Mouse (Mus musculus) G1E-ER4 (cell line): Measurements from ENCODE around the gene Tank. TPM values are rescaled to one million over a fixed set of nuclear protein-coding genes. Genes with fewer than 3 reads are reported as not detected.

ENCODE experiments used
- GATA1 ChIP-seq: IDR thresholded peaks from one replicate; pipeline ENCODE4 v1.8.0; 2012; ENCODE audit warnings: low read length, inconsistent platforms
- polyA plus RNA-seq: library from polyadenylated mRNA; stranded (reverse); fragments of >175 nt; gene quantifications from 2 replicates; pipeline ENCODE4 v1.2.3, GENCODE M21; 2012

Gene Tank
- polyA plus RNA-seq, result 3.6 and 3.8 TPM in 2 replicates

DNA sequence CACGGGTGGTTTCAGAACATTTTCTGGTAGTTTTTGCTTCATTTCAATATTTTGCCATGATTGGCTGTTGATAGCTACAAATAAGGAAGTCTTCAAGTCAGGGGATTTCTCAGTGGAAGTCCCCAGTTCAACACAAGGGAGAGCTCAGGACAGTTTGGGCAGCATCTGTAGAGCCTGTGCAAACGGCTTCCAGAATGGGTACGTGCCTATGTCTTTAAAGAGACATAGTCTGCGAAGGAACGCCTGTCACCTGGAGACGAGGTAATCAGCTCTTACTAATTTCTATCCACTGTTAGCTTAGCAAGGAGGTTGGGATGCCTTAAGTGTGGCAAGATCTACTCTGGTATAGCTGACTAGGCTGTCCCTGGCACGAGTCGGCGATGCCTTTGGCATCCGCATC is at the start of gene Tank:
Gene Tank, plus strand, starts transcription at position 153 of the 400 bp plus-strand sequence.
- no peak for TF ChIP-seq GATA1

DNA sequence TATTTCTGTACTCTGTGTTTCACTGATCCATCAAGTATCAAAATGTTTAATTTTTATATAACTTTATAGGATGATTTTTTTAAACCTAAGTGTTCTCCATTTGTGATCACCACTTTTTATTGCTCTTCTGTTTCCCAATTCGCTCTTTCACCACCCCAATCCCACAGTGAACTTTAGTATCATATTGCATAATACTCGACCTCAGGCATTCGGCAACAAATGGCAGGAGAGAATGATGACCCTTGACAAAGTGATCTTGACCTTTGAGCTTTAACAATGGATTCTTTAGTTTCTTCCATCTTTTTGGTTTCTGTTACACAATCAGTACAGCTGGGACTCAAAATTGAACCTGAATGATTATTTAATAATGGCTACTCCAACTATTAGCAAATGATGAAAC is 46.1 kb upstream of the Tank start:
- no peak for TF ChIP-seq GATA1

DNA sequence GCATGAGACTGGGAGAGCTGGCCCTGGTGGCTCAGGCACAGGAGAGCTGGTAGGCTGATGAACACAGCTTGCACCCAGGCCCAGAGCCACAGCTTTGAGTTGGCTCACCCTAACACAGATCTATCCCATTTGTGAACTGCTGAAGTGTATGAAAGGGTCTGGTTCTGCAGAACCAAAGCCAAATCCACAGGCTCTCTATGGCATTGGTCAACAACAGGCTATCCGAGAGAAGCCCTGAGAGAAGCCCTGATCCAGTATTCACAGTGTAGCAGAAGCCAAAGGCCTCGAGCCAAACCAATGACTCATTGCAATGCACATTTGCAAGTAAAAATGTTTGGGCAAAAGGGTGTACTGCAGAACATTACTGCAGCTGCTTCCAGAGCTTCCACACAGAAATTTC is 45.3 kb upstream of the Tank start:
- no peak for TF ChIP-seq GATA1

DNA sequence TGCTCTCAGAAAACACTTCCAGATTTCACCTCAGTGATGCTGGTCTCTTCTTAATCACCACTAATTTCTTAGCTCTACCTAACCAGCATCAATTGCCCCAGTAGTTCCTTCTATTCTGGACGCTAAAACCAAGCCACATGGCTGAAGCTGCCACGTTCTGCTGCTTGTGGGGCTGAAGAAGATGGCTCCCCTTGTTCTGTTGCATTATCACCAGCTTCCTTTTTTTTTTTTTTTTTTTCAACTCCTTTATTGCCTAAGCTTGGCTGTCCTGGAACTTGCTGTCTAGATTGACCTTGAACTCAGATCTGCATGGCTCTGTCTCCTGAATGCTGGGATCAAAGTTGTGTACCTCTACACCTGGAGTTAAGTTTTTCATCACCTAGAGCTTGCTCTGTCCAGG is 41.5 kb upstream of the Tank start:
- no peak for TF ChIP-seq GATA1

DNA sequence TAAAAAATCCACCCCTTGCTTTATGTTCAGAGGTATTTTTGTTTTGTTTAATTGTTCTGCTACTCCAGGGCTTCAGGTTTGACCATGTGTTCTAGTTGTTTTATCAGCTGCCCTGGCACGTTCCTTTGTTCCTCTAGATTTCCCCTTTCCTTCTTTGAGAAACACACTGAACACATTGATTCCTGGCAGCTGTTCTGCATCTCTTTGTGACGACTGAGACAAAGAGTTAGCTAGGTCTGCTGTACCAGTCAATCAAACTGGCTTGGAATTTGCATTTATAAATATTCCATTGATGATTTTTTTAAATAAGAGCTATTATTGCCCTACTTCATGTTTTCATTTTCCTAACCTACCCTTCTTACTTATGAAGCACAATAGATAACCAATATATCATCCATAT is 39.0 kb upstream of the Tank start:
- TF ChIP-seq GATA1, result no peak

DNA sequence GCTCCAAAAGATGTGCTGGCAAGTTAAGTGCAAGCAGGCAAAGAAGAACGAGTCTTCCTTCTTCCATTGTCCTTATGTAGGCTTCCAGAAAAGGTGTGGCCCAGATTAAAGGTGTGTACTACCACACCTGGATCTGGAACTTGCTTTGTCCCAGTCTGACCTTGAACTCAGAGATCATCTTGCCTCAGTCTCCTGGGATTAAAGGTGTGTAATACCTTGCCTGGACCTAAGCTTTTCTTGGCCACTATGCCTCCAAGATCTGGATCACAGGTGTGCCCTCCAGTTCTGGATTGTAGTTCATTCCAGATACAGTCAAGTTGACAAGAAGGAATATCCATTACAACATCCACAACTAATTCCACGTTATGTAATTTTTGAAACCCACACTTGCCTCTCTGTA is 36.0 kb upstream of the Tank start:
- TF ChIP-seq GATA1, result no peak

DNA sequence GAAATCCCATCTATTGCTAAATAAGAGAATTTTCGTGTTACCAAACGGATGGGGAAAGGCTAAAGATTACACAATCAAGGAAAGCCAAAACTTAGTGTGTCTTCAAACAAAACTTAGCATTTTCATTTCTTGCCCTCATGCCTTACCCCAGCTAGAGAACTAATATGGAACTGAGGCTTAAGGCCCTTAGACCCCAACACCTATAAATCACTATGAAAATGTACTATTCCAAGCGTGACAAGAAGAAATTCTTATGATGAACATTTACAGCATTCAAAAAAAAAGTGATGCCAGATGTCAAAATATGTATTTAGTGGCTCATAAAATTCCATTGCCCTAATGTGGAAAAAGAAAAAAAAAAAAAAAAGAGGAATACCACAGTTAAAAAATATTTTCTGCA is 32.7 kb upstream of the Tank start:
- TF ChIP-seq GATA1, result no peak

DNA sequence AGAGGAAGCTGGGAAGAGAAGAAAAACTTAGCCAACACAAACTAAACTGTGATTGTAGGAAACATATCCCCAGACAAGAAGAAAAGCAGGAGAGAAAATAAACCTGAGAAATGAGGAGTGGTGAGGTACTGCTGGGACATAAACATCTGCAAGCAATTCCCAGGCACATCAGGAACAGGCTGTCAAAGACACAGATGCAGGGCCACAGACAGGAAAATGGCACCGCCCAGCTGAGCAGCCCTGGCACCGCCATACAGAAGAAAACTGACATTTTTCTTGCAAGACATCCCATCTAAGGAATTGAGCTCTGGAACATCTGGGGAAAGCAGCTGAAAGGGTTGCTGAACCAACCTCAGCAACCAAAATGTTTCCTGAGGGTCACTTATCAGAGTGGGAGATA is 30.4 kb upstream of the Tank start:
- TF ChIP-seq GATA1, result no peak

DNA sequence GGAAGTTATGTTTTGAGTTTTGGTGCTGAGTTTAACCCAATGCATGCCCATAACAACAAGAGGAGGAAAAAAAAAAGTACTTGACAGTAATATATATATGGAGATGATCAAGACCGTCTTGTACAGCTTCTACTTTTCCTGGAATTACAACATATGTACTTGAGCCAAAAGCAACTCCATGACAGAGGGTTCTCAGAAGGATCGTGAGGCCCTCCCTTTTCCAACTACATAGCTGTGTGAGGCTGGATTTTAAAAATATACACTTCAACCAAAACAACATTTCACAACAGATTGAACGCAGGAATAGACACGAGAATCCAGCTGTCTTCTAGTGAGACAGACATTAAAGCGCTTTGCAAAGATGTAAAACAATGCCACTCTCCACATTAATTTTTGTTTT is 26.7 kb upstream of the Tank start:
- TF ChIP-seq GATA1, result no peak

DNA sequence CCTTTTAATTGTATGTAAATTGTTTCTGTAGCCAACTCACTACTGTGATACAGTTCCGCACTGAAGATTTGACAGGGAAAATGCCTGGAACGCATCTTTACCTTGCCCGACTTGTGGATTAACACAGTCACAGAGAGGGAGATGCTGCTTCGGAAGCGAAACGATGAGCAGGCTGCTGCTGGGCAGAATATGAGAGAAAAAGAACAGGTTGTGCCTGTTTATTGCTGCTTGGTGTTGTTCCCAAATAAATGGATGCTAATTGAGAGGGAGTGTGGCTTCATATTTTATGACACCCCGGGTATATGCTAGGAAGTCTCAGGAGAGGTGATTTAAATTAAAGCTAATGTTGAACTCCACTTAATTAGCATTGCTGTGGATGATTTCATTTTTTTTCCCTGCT is 23.0 kb upstream of the Tank start:
- TF ChIP-seq GATA1, result no peak

DNA sequence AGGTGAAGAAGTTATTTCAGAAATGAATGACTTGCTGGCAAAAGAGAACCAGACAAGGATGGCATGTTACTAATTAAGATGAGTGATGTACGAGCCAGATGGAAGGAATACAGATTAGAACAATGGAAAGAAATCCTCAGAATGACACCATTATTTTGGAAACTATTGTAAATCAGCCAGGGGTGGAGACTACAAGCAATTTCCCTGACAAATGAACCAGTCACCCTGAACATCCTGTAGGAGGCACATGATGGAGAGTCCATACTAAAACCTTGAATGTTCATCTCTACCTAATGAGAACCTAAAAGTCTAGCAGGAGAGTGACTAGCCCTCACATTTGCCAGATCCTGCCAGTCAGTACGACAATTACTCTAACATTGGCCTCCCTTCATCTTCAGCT is 22.6 kb upstream of the Tank start:
- no peak for TF ChIP-seq GATA1

DNA sequence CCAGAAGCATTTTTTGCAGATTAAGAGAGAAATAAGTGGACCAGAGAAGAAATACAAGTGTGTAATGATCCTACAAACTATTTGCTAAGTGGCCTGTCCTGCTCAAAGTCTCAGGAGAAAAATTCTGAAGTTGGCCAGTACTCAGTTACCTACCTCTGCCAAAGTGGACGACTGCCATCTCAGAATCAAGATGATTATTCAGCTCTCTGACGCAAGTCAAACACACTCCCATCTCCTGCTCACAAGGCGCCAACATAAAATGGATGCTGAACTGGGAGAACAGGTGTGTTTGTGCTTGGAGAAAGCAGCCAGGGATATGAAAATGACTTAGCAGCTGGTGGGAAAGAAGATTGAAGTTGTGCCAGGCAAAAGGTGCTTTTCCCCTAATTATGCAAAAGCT is 21.7 kb upstream of the Tank start:
- no peak for TF ChIP-seq GATA1

DNA sequence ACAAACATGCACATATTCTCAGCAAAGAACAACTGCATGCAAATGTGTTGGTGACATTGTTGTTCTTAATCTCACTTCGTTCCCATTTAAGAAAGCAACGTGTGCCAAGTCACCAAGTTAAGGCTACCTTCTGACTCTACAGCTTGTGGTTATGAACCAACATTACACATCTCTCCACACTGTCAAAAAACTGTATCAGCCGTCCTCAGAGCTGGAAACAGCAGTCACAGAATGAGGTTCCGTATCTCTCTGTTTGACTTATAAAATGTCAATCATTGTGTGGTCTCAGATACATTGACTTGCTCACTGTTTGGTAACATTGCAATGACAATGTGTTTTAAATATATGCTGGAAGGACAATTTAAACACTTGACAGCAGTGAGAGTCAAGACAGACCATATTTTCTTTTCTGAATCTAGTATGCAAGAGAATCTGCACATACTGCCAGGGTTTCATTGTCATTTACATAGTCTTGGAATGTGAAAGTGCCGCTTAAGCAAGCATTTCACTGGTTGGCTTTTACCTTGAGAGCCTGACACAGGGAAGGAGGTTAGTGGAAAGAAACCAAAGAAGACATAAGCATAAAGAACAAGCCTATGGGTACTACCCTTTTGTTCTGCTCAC is 20.4 kb upstream of the Tank start:
- no peak for TF ChIP-seq GATA1

DNA sequence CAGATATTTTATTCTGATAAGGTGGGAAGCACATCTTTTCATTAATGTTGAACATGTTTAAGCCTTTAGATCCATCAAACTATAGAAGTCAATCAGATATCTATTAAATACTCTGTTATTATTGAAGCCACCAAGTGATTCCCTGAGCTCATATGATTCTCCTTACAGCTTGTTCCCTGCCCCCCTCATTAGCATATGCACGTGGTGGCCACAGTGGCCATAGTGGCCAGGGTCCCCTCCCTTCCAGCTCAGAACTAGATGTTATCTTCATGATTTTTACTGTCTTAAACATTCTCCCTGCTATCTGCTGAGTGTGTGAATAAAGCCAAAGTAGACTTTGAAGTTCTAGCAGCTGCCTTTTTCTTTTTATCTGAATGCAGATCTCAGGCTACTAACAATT is 17.3 kb upstream of the Tank start:
- no peak for TF ChIP-seq GATA1

DNA sequence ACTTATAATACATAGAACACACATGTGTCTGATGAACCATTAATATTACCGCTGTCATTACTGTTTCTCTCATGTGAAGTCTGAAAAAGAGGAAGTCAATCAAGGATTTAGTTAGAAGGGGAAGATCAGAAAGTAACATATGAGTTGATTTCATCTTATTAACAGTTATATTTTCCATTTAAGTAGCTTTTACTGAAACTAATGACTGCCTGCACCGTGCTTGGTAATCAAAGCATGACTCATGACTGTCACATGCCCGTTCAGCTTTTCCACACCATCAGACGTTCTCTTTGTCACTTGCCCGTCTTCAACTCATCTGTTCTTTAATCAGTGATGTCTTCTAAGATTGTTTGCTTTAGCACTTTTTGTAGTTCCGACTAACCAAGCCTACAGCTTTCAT is 15.2 kb upstream of the Tank start:
- no peak for TF ChIP-seq GATA1

DNA sequence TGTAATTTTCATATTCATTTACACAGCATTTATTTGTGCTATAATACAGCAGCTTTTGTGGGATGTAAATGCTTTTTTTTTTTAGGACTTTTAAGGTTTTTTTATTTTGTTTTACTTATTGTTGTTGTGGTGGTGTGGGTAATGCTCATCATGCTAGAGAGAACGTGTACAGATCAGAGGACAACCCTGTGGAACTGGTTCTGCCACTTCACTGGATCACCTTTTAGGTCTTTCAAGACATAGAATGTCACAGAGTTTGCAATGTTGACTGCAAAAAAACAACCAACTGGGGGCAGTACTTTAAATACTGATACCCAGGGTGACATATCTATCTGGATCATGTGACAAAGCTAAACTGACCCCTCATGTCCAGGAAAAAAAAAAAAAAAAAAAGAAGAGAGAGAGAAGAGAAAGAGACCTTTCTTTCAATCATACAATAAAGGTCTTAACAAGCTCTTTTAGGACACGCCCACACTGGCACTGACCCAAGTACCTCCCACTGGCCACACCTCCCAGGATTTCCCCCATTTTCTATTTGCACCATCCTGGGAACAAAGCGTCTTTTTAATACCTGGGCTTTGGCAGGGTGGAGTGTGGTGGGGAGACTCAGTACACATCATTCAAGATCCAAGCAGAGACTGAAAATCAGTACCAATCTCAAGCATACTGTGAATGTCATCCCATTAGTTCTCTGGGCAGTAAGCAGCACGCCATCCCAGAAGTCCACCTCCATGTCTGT is 11.2 kb upstream of the Tank start:
- TF ChIP-seq GATA1, result no peak

DNA sequence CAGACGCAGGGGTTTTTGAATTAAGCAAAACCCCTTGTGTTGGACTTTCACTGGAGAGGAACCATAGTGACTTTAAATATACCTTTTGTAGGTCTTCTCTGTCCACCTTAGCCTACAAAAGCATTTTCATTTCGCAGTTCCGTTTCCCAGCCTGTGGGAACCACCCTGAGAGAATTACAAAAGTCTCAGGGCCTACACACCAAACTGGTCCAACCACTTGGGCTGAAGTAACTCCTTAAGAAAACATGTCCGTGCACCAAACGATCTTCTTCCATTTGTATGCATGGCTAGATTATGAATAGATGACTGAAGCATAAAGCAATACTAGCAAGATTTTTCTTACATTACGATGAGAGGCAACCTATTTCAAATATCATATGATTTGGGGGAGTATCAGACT is 9.2 kb upstream of the Tank start:
- TF ChIP-seq GATA1, result no peak
